Mouse (Mus musculus): ENCODE measurements at regions not wholly inside any gene's neighbourhood (a gene's known extent, or its start where the extent isn't known, plus 50 kb on each side); places are given as distances from the start of the nearest gene placed in this dataset.

- DNase-seq = peak; percentile 16 to 25
These were observed 51.5 kb upstream of the Fras1 start for GRCm38 (mm10) chr5:96322208-96322607.

Measured in cerebellum, postnatal 10 days (tissue).